Mouse (Mus musculus) lung, adult 2 months (tissue): ENCODE measurements at regions not wholly inside any gene's neighbourhood (a gene's known extent, or its start where the extent isn't known, plus 50 kb on each side); places are given as distances from the start of the nearest gene placed in this dataset.

Source experiments
- CTCF ChIP-seq: fragments of 200-500 bp; IDR thresholded peaks from 2 replicates; pipeline ENCODE4 v1.5.1; 2011; ENCODE audit warnings: mild to moderate bottlenecking, low read length, control low read depth; ENCODE audit not compliant: insufficient read depth
- POLR2A ChIP-seq: fragments of 200-500 bp; IDR thresholded peaks from 2 replicates; pipeline ENCODE4 v1.6.1; 2011; ENCODE audit warnings: low read depth, mild to moderate bottlenecking, control low read depth, low read length, borderline replicate concordance; ENCODE audit errors: extremely low read depth

- TF ChIP-seq CTCF, result no peak
- no peak for TF ChIP-seq POLR2A
Observed at GRCm38 (mm10) chr9:85449493-85449892, 122.3 kb upstream of the Tent5a start.
